8 mouse cellular contexts compared by ENCODE assay signal in genomic region chr2:76648666-76649141, GRCm38 (mm10). TPM values are rescaled to one million over a fixed set of nuclear protein-coding genes. Genes with fewer than 3 reads are reported as not detected.
DNase-seq lines count a peak whose midpoint lies in the region; ATAC-seq lines count a peak whose summit lies in the region.

No protein-coding gene starts in this region.

- no peaks in the 10 kb centered on the region for H3K27me3 ChIP-seq in hindbrain, embryonic 12.5 days

- 32% methylated on average over 13 of the region's 13 CpGs for WGBS in hindbrain, embryonic 12.5 days
- WGBS in macrophage (ENCODE audit: missing documents) = 37% methylated on average over 13 of the region's 13 CpGs

- peaks cover 13% of the 10 kb centered on the region for H3K4me1 ChIP-seq in hindbrain, embryonic 12.5 days

- H3K79me2 ChIP-seq in macrophage (ENCODE audit: inconsistent target) = no peaks in the 10 kb centered on the region

- ATAC-seq in frontal cortex, adult (ENCODE audit: low TSS enrichment) = peak; percentile 13
- ATAC-seq in hindbrain, embryonic 12.5 days (ENCODE audit: low FRiP score) = peak; percentile 53

- H3K27ac ChIP-seq in hindbrain, embryonic 12.5 days = peak overlapping the region; percentile 95
- H3K27ac ChIP-seq in macrophage = peak overlapping the region; percentile 46

- H3K36me3 ChIP-seq in hindbrain, embryonic 12.5 days = no peaks in the 10 kb centered on the region
- no peaks in the 10 kb centered on the region for H3K36me3 ChIP-seq in macrophage (ENCODE audit: inconsistent target)

- H3K9me3 ChIP-seq in hindbrain, embryonic 12.5 days (replicated peaks) = no peaks in the 10 kb centered on the region

- peak overlapping the region; percentile 70 for H3K4me2 ChIP-seq in hindbrain, embryonic 12.5 days (replicated peaks)

- no peak for DNase-seq in frontal cortex, postnatal 14 days (ENCODE audit: low spot score in 2 of 2)
- DNase-seq in urinary bladder, postnatal 14 days (ENCODE audit: low spot score) = peak; percentile 11
- no peak for DNase-seq in urinary bladder, postnatal 36 days (ENCODE audit: low spot score in 2 of 2)
- DNase-seq in adrenal gland, adult 2 months = no peak
- no peak for DNase-seq in left cerebral cortex, adult 18-20 months (ENCODE audit: low spot score in 2 of 2)

- peak overlapping the region; percentile 86 for H3K9ac ChIP-seq in hindbrain, embryonic 12.5 days

- peak overlapping the region; percentile 71 for H3K4me3 ChIP-seq in hindbrain, embryonic 12.5 days
- H3K4me3 ChIP-seq in macrophage (ENCODE audit: inconsistent target) = peak overlapping the region; percentile 16

RNA-seq across cellular contexts. Expression of gene Pjvk, which starts 0.4 kb away (rescaled TPM):
- polyA plus RNA-seq in hindbrain, embryonic 12.5 days (2016; fragmentation: Nextera tagmentation; extraction: Ambion mirVana) = 0.51 and 0.52 TPM in 2 replicates
- total RNA-seq in macrophage (2018; cell fraction: chromatin; rRNA removed) = 1 to 10 TPM in 1 of 26 experiments, under 1 TPM in 3, not detected in 22; 0.57 to 2.0 (median 0.61) TPM
- under 1 TPM in 16 of 26 experiments, not detected in 10; 0.09 to 0.42 (median 0.19) TPM for total RNA-seq in macrophage (2018; cell fraction: cytosol; rRNA removed)
- total RNA-seq in macrophage (2018; cell fraction: nucleus; rRNA removed) = under 1 TPM in 7 of 26 experiments, not detected in 19; 0.47 to 0.96 (median 0.56) TPM
- polyA plus RNA-seq in macrophage (2018) = 0.33 TPM in 1 of 3 replicates, not detected in the others
- under 1 TPM in 1 of 2 experiments, not detected in 1; 0.24 TPM for total RNA-seq in adrenal gland, adult 2 months (2021)
- polyA plus RNA-seq in adrenal gland, adult 2 months (2012; rRNA removed) = not detected in 2 replicates
- total RNA-seq in left cerebral cortex, adult 18-20 months (2021) = not detected

RNA-seq across cellular contexts. Expression of gene Prkra, which starts 0.9 kb away (rescaled TPM):
- polyA plus RNA-seq in hindbrain, embryonic 12.5 days (2016; fragmentation: Nextera tagmentation; extraction: Ambion mirVana) = 96.4 and 97.1 TPM in 2 replicates
- 10 to 100 TPM in 24 of 26 experiments, 1 to 10 TPM in 2; 5.9 to 56.0 (median 27.6) TPM for total RNA-seq in macrophage (2018; cell fraction: chromatin; rRNA removed)
- total RNA-seq in macrophage (2018; cell fraction: cytosol; rRNA removed) = 10 to 100 TPM; 16.2 to 29.4 (median 21.3) TPM
- total RNA-seq in macrophage (2018; cell fraction: nucleus; rRNA removed) = 10 to 100 TPM in 21 of 26 experiments, 1 to 10 TPM in 5; 6.8 to 47.1 (median 21.3) TPM
- 25.1 to 25.9 TPM (median 25.2 TPM) in 3 replicates for polyA plus RNA-seq in macrophage (2018)
- total RNA-seq in adrenal gland, adult 2 months (2021) = 10 to 100 TPM; 21.0 to 25.2 TPM
- 19.8 and 21.3 TPM in 2 replicates for polyA plus RNA-seq in adrenal gland, adult 2 months (2012; rRNA removed)
- total RNA-seq in left cerebral cortex, adult 18-20 months (2021) = 10 to 100 TPM; 17.1 to 18.9 TPM

RNA-seq across cellular contexts. Expression of gene Fkbp7, which starts 24.2 kb away (rescaled TPM):
- polyA plus RNA-seq in hindbrain, embryonic 12.5 days (2016; fragmentation: Nextera tagmentation; extraction: Ambion mirVana) = 32.6 and 34.9 TPM in 2 replicates
- total RNA-seq in macrophage (2018; cell fraction: chromatin; rRNA removed) = 10 to 100 TPM in 1 of 26 experiments, 1 to 10 TPM in 13, not detected in 12; 1.3 to 21.1 (median 3.0) TPM
- total RNA-seq in macrophage (2018; cell fraction: cytosol; rRNA removed) = 1 to 10 TPM in 25 of 26 experiments, under 1 TPM in 1; 0.97 to 3.8 (median 2.0) TPM
- 1 to 10 TPM in 17 of 26 experiments, under 1 TPM in 4, not detected in 5; 0.75 to 4.8 (median 2.0) TPM for total RNA-seq in macrophage (2018; cell fraction: nucleus; rRNA removed)
- polyA plus RNA-seq in macrophage (2018) = 4.1 to 7.0 TPM (median 6.1 TPM) in 3 replicates
- total RNA-seq in adrenal gland, adult 2 months (2021) = 10 to 100 TPM; 22.8 to 33.6 TPM
- polyA plus RNA-seq in adrenal gland, adult 2 months (2012; rRNA removed) = 0.21 and 0.57 TPM in 2 replicates
- total RNA-seq in left cerebral cortex, adult 18-20 months (2021) = 1 to 10 TPM; 5.0 to 5.8 TPM

RNA-seq across cellular contexts. Expression of gene Plekha3, which starts 26.4 kb away (rescaled TPM):
- polyA plus RNA-seq in hindbrain, embryonic 12.5 days (2016; fragmentation: Nextera tagmentation; extraction: Ambion mirVana) = 16.8 and 18.7 TPM in 2 replicates
- 10 to 100 TPM; 15.5 to 56.0 (median 32.1) TPM for total RNA-seq in macrophage (2018; cell fraction: chromatin; rRNA removed)
- total RNA-seq in macrophage (2018; cell fraction: cytosol; rRNA removed) = 10 to 100 TPM; 18.1 to 27.1 (median 23.0) TPM
- 10 to 100 TPM; 11.6 to 49.3 (median 20.3) TPM for total RNA-seq in macrophage (2018; cell fraction: nucleus; rRNA removed)
- 15.9 to 37.6 TPM (median 24.8 TPM) in 3 replicates for polyA plus RNA-seq in macrophage (2018)
- total RNA-seq in adrenal gland, adult 2 months (2021) = 10 to 100 TPM; 45.2 to 57.6 TPM
- 15.2 and 16.6 TPM in 2 replicates for polyA plus RNA-seq in adrenal gland, adult 2 months (2012; rRNA removed)
- 10 to 100 TPM; 39.9 to 43.4 TPM for total RNA-seq in left cerebral cortex, adult 18-20 months (2021)
